Mouse (Mus musculus) urinary bladder, postnatal 14 days (tissue): ENCODE results near the gene Sacs.
"Not testable (repeated sequence)": the region's sequence is repeated elsewhere in the genome, so short reads cannot be mapped to it uniquely, and the experiment has no call there.

Experiments used
- DNase-seq: peaks from one replicate; pipeline ENCODE4 v3.0.0; 2021; ENCODE audit warnings: low spot score

Gene Sacs

GRCm38 (mm10) chr14:61137994-61138726, at the start of gene Sacs:
TSS of gene Sacs (plus strand) at chr14:61138457.
- DNase-seq, result no peak

- DNase-seq, result no peak
Observed at GRCm38 (mm10) chr14:61090955-61091354, 47.3 kb upstream of the Sacs start.

- no peak for DNase-seq
Observed at GRCm38 (mm10) chr14:61092073-61092472, 46.2 kb upstream of the Sacs start.

- DNase-seq, result no peak
Observed at GRCm38 (mm10) chr14:61097974-61098625, 40.2 kb upstream of the Sacs start.

GRCm38 (mm10) chr14:61100736-61101135, 37.5 kb upstream of the Sacs start:
- no peak for DNase-seq

DNA sequence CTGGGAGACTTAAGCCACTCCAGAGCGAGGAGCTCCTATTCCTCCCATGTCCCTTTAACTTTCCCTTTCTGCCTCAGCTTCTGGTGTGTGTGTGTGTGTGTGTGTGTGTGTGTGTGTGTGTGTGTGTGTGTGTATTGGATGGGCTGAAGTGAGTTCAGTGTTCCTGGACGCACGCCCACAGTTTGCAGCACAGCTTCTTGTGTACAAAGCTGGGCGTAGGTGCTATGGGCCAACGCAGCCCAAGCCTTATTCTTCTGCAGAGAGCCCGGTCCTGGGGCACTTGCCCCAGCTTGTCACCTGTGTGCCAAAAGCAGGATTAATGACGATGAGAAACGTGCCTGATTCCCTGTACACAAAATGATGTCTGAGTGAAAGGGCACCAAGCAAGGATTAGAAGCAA, 31.9 kb upstream of the Sacs start:
- DNase-seq, result peak; percentile 43

DNA sequence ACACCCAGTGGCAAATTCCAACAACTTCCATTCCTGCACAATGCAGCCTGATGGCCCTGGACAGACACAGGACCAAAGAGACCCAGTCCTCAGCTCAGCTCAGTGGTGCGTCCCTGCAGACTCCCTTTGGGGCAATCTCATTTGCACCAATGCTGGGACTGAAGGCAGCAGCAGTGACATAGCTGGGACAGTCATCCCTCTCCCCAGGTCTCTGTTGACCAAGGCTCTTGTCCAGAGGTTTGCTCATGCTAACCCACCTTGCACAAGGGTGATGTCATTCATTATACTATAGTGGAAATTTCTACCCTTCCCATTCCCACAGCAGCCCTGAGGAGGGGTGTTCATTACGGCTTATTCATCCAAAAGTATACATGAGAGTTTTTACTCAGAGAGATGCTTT, 29.6 kb upstream of the Sacs start:
- no peak for DNase-seq

DNA sequence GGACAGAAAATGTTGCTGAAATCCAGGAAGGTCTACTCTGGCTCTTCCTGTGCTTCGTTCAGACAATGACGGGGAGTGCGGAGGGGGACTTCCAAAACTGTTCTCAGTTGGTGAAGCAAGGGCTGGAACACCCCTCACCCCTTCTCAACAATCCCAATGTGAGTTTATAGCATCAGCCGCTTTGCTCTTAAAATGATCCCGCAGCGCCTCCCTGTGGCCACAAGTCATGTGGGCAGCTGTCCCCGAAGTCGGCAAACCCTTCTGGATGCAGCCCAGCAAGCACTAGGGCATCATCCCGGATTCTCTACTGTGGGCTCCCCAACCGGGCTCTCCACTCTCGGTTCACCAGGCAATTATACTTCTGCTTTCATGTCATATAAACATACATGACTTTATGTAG, 25.9 kb upstream of the Sacs start:
- DNase-seq, result peak; percentile 82

GRCm38 (mm10) chr14:61124755-61125154, 13.5 kb upstream of the Sacs start:
- no peak for DNase-seq

DNA sequence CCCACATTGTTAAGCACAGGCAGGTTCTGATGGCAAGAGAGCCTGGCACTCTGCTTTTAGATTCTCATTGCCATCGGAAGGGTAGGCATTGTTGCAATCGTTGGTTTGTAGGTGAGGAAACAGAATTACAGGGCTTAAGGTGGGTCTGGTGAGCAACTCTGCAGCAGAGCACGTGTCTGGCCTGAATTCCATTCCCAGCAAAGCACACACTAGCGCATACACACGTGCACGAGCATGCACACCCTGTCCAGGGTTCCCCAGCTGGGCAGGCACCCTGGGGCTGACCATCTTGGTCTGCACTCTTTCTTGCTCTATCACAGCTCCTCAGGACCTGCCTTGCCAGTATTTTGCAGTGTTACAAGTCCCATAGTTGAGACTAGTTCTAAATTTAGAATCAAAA, 13.1 kb upstream of the Sacs start:
- no peak for DNase-seq

DNA sequence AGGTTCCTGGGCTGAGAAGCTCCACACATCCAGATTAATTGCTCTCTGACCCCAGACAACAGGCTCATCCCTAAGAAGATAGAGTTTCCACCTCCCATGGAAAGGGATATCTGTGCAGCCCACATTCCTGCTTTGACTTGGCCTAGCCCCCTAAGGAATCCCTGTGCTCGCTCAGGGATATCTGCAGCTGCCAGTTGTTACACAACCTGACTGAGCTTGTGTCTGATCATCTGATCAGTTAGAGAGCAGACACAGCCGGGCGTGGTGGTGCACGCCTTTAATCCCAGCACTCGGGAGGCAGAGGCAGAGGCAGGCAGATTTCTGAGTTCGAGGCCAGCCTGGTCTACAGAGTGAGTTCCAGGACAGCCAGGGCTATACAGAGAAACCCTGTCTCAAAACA, 10.9 kb upstream of the Sacs start:
- not testable (repeated sequence) for DNase-seq

GRCm38 (mm10) chr14:61128961-61129507, 9.2 kb upstream of the Sacs start:
- no peak for DNase-seq

DNA sequence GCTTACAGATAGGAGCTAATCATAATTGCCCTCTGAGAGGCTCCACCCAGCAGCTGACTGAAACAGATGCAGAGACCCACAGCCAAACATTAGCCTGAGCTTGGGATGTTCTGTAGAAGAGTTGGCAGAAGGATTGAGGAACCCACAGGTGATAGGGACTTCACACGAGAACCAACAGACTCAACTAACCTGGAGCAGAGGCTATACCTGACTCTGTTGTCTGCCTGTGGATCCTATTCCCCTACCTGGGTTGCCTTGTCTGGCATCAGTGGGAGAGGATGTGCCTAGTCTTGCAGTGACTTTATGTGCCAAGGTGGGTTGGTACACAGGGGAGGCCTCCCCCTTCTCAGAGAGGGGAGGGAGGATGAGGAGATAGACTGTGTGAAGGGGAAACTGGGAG, 5.7 kb upstream of the Sacs start:
- DNase-seq, result no peak

- no peak for DNase-seq
Observed at GRCm38 (mm10) chr14:61134381-61135030, 3.8 kb upstream of the Sacs start.

DNA sequence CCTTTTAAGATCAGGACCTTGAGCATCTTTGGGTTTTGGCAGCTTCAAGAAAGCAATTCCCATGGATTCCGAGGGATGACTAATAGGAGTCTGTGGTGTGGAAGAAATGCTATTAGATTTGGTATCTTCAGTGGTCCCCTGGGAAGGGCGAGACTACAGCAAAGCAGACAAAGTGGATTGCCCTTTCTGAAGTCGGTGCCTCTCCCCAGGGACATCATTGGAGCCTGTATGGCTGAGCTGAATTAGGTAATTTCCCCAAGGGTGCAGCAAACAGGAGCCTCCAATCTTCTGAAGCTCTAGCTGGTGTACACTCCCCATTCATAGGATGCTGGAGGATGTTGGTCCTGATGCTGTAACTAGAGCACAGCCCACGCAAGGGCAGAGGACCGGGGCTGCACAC, 847 bp upstream of the Sacs start:
- DNase-seq, result no peak

DNA sequence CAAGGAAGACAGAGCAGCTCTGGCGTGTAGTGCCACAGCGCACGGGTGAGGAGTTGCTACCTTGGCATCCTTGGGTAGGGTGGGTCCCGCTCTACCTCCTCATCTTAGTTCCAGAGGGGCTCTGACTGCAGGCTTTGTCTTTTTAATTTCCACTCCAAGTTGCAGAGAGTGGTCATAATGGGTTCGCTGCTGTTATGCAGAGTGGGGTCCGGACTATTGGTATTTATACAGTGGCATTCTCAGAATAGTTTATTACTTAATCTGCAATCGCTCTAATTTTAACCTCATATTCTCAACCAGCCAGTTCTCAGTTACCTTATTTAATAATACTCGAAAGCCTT, 440 bp downstream of the Sacs start:
- DNase-seq, result no peak

DNA sequence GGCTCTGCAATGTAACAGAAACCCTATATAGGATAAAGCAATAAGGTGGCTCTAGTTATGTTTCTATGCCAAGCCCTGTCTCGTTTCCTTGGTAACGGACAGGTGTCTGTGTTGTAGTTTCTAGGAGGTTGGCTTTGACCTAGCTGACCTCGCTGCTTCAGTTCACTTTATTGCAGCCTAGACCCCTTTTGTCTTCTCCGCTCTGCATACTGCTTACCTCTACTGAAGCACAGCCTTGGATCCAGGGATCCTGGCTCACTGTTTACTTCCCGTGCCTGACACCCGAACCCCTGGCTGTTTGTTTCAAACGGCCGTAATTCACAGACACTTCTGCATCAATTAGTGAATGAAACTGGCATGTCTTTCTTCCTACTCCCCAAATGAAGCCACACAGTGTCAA, 5.1 kb downstream of the Sacs start:
- no peak for DNase-seq

GRCm38 (mm10) chr14:61143869-61144268, 5.6 kb downstream of the Sacs start:
- DNase-seq, result peak; percentile 18

- not testable (repeated sequence) for DNase-seq
Observed at GRCm38 (mm10) chr14:61150416-61150815, 12.2 kb downstream of the Sacs start.

DNA sequence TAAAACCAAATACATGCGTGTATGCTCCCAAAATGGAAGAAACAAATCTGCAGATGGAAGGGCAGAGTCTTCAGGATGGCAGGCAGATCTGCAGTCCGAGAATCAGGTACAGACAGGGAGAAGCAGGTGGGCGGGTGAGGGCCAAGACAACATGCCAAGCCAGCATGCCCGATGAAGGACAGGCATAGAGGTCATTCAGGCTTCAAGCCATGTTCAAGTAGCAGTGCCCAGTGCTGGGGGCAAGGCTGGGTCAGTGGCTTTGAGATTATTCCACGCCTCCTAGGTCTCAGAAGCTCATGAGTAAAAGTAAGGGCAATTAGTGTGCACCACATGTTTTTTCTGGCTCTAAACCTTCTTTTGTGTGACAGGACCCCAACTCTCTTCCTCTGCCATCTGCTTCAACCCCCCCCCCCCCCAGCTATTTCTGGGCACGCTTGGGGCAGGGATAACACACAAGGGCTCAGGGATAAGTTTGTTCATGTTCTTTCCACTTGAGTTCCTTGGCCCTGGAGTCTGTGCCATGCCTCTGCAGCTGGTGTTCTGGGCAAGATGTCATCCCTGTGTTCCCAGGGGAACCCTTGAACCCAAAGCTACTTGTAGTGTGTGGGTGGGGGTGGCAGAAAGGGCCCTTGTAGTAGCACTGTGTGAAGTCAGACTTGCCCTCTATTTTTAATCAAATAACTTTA, 16.8 kb downstream of the Sacs start:
- no peak for DNase-seq

- no peak for DNase-seq
Observed at GRCm38 (mm10) chr14:61155687-61156086, 17.4 kb downstream of the Sacs start.

DNA sequence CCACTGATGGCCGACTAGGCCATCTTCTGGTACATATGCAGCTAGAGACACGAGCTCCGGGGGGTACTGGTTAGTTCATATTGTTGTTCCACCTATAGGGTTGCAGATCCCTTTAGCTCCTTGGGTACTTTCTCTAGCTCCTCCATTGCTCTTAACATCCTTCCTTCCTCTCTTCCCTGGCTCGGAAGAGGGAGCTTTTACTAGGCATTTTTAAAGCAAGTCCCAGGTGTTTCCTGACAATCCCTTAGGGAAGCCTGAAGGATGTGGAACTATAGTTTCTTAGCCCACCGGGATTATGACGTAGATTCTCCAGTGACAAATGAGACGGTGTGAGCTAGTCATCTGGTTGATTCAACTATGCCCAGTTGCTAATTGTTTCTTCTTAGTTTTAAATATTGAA, 19.2 kb downstream of the Sacs start:
- DNase-seq, result not testable (repeated sequence)

DNA sequence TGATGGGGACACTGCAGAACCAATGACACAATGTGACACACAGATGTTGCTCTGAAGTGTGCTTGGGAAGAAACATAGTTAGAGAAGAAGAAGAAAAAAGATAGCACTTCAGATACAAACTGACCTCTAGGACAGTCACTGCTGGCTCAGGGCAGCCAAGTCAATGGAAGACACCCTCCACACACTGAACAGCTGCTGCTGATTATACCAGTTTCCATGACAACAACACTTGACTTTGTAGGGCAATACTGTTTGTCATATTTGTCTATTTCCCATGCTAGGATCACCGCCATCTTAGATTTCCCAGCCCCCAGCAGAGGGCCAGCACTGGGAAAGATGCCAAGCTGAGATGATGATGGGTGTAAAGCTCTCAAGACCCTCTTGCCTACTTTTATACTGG, 22.7 kb downstream of the Sacs start:
- no peak for DNase-seq
